Mouse (Mus musculus): ENCODE results near the gene Spc24. TPM values are rescaled to one million over a fixed set of nuclear protein-coding genes. Genes with fewer than 3 reads are reported as not detected.
A peak's percentile ranks its signal among the peaks of the same experiment; 100 is the strongest.
"Not testable (repeated sequence)": the region's sequence is repeated elsewhere in the genome, so short reads cannot be mapped to it uniquely, and the experiment has no call there.

The Spc24 gene
- polyA plus RNA-seq, 1 experiment from 2014 or later = 170 TPM

GRCm38 (mm10) chr9:21774353-21774752 is 14.2 kb upstream of the Spc24 start:
- Histone ChIP-seq H3K4me3 (ENCODE audit: low read depth, low read length) (no peak overlapping the region), H3K27ac (ENCODE audit: low read depth, low read length) (no peak overlapping the region), H3K9ac (ENCODE audit: low read depth, low read length) (no peak overlapping the region), H3K27me3 (replicated peaks; ENCODE audit: control insufficient read depth, insufficient read depth, low read length) (no peaks in the 10 kb centered on the region), H3K36me3 (ENCODE audit: control insufficient read depth, insufficient read depth, low read length) (peaks cover 43% of the 10 kb centered on the region), H3K4me2 (no peak overlapping the region), H3K4me1 (replicated peaks; ENCODE audit: control insufficient read depth, insufficient read depth, low read length) (no peaks in the 10 kb centered on the region), H3K9me3 (ENCODE audit: control insufficient read depth, low read length) (no peaks in the 10 kb centered on the region)
- no peak for ATAC-seq (replicated peaks; ENCODE audit: low FRiP score)
- 93% methylated on average over 16 of the region's 16 CpGs for WGBS
- DNase-seq (ENCODE audit: low spot score) = no peak

DNA sequence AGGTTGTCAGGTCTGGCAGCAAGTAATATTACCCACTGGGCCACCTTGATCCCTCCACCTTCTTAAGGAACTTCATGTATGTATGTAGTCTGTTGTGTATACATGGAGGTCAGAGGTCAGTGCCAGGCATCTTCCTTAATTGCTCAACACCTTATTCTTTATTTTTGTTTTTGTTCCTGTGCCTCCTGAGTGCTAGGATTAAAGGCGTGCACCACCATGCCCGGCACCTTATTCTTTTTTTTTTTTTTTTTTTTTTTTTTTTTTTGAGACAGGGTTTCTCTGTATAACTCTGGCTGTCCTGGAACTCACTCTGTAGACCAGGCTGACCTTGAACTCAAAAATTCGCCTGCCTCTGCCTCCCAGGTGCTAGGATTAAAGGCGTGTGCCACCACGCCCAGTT is 13.3 kb upstream of the Spc24 start:
- H3K36me3 ChIP-seq (ENCODE audit: control insufficient read depth, insufficient read depth, low read length) = peaks cover 33% of the 10 kb centered on the region
- not testable (repeated sequence) for H3K4me1 ChIP-seq (replicated peaks; ENCODE audit: control insufficient read depth, insufficient read depth, low read length); DNase-seq (ENCODE audit: low spot score); ATAC-seq (replicated peaks; ENCODE audit: low FRiP score); H3K4me3 ChIP-seq (ENCODE audit: low read depth, low read length); H3K9ac ChIP-seq (ENCODE audit: low read depth, low read length); H3K4me2 ChIP-seq; H3K27me3 ChIP-seq (replicated peaks; ENCODE audit: control insufficient read depth, insufficient read depth, low read length); H3K9me3 ChIP-seq (ENCODE audit: control insufficient read depth, low read length); H3K27ac ChIP-seq (ENCODE audit: low read depth, low read length)
- WGBS = 75% methylated on average over 5 of the region's 5 CpGs

GRCm38 (mm10) chr9:21769558-21770183 is 9.6 kb upstream of the Spc24 start:
- Histone ChIP-seq H3K4me3 (ENCODE audit: low read depth, low read length) (no peak overlapping the region), H3K9me3 (ENCODE audit: control insufficient read depth, low read length) (no peaks in the 10 kb centered on the region), H3K27me3 (replicated peaks; ENCODE audit: control insufficient read depth, insufficient read depth, low read length) (no peaks in the 10 kb centered on the region), H3K4me2 (no peak overlapping the region), H3K9ac (ENCODE audit: low read depth, low read length) (no peak overlapping the region), H3K36me3 (ENCODE audit: control insufficient read depth, insufficient read depth, low read length) (peaks cover 20% of the 10 kb centered on the region), H3K4me1 (replicated peaks; ENCODE audit: control insufficient read depth, insufficient read depth, low read length) (no peaks in the 10 kb centered on the region), H3K27ac (ENCODE audit: low read depth, low read length) (no peak overlapping the region)
- 84% methylated on average over 26 of the region's 26 CpGs for WGBS
- 0 out of 2 replicates have a peak, but pooled peaks have one; percentile 29 for ATAC-seq (replicated peaks; ENCODE audit: low FRiP score)
- no peak for DNase-seq (ENCODE audit: low spot score)

DNA sequence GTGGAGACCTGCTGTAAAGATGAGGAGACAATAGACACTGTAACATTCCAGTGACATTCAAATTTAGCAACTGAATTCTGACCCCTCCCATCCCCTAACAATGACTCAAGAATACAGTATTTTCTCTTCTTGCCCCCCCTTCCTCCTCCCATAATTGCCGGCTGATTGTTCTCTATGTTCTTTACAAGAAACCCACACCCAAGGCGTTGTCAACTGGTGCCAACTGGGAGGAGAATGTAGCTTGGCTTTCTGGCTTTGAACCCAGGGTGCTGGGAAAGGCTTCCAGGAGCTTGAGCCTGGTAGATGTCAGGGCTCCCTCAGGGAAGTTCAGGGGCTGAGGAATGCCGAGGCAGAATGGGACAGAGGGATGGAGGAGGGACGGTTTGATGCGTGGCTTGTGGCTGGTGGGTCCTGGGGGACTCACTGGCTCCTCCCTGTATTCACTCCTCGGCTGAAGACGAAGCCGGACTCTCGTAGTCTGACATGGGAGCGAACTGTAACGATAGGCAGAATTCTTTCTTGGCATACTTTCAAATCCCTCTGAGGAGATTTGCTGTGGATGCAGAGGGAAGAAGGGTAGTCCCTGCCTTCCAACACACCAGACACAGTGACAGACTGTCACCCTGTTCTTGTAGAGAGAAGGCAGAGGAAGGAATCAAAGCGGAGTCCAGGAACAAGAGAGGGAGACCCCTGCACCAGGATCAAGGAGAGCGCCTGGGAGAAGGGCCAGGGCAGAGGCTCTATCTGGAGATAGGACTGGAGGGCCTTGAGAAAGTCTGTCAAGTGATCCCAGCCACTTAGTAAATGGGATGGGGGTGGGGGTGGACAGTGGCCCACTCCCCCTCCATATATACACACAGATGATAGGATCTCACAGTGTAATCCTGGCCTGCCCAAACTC is 8.7 kb upstream of the Spc24 start:
- no peak for DNase-seq (ENCODE audit: low spot score)
- no peak for ATAC-seq (replicated peaks; ENCODE audit: low FRiP score)
- peaks cover 12% of the 10 kb centered on the region for H3K36me3 ChIP-seq (ENCODE audit: control insufficient read depth, insufficient read depth, low read length)

DNA sequence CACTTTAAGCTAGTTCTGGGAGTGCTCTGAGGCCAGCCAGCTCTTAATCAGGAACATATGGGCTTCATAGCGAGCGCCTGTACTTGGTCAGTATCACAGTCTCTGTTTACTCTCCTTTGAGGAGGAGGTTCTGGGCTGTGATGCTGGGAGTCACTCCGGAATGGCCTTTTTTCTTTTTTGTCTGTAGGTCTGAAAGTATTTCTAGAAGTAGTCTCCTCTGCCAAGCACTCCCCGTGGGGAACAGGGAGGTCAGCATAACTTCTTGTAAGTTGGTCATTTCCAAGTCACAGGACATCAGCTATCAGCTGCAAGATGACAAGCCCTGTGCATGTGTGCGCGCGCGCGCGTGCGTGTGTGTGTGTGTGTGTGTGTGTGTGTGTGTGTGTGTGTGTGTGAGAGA is 7.8 kb upstream of the Spc24 start:
- peaks cover 9% of the 10 kb centered on the region for H3K36me3 ChIP-seq (ENCODE audit: control insufficient read depth, insufficient read depth, low read length)
- no peaks in the 10 kb centered on the region for H3K9me3 ChIP-seq (ENCODE audit: control insufficient read depth, low read length)
- no peaks in the 10 kb centered on the region for H3K27me3 ChIP-seq (replicated peaks; ENCODE audit: control insufficient read depth, insufficient read depth, low read length)
- H3K9ac ChIP-seq (ENCODE audit: low read depth, low read length) = no peak overlapping the region
- no peak for DNase-seq (ENCODE audit: low spot score)
- H3K4me2 ChIP-seq = no peak overlapping the region
- no peaks in the 10 kb centered on the region for H3K4me1 ChIP-seq (replicated peaks; ENCODE audit: control insufficient read depth, insufficient read depth, low read length)
- WGBS = 80% methylated on average over 11 of the region's 11 CpGs
- H3K4me3 ChIP-seq (ENCODE audit: low read depth, low read length) = no peak overlapping the region
- ATAC-seq (replicated peaks; ENCODE audit: low FRiP score) = no peak
- H3K27ac ChIP-seq (ENCODE audit: low read depth, low read length) = peak overlapping the region; percentile 8; the same call in 1 of the 2 replicates

More for the DNA sequence above, 8.7 kb upstream of the Spc24 start:
- H3K4me2 ChIP-seq = no peak overlapping the region
- no peaks in the 10 kb centered on the region for H3K4me1 ChIP-seq (replicated peaks; ENCODE audit: control insufficient read depth, insufficient read depth, low read length)
- no peak overlapping the region for H3K4me3 ChIP-seq (ENCODE audit: low read depth, low read length)
- no peak overlapping the region for H3K27ac ChIP-seq (ENCODE audit: low read depth, low read length)
- H3K9me3 ChIP-seq (ENCODE audit: control insufficient read depth, low read length) = no peaks in the 10 kb centered on the region
- H3K9ac ChIP-seq (ENCODE audit: low read depth, low read length) = no peak overlapping the region
- no peaks in the 10 kb centered on the region for H3K27me3 ChIP-seq (replicated peaks; ENCODE audit: control insufficient read depth, insufficient read depth, low read length)
- WGBS = 69% methylated on average over 13 of the region's 13 CpGs

- 84% methylated on average over 6 of the region's 6 CpGs for WGBS
- ATAC-seq (replicated peaks; ENCODE audit: low FRiP score) (no peak), DNase-seq (ENCODE audit: low spot score) (no peak)
- no peaks in the 10 kb centered on the region for H3K9me3 ChIP-seq (ENCODE audit: control insufficient read depth, low read length)
- no peaks in the 10 kb centered on the region for H3K27me3 ChIP-seq (replicated peaks; ENCODE audit: control insufficient read depth, insufficient read depth, low read length)
- no peak overlapping the region for H3K4me3 ChIP-seq (ENCODE audit: low read depth, low read length)
- no peaks in the 10 kb centered on the region; the same call in 1 of the 2 replicates for H3K36me3 ChIP-seq (ENCODE audit: control insufficient read depth, insufficient read depth, low read length)
- H3K27ac ChIP-seq (ENCODE audit: low read depth, low read length) = no peak overlapping the region
- H3K9ac ChIP-seq (ENCODE audit: low read depth, low read length) = no peak overlapping the region
- no peak overlapping the region for H3K4me2 ChIP-seq
- peaks cover 13% of the 10 kb centered on the region for H3K4me1 ChIP-seq (replicated peaks; ENCODE audit: control insufficient read depth, insufficient read depth, low read length)
Observed at GRCm38 (mm10) chr9:21764084-21764999, 4.2 kb upstream of the Spc24 start.

DNA sequence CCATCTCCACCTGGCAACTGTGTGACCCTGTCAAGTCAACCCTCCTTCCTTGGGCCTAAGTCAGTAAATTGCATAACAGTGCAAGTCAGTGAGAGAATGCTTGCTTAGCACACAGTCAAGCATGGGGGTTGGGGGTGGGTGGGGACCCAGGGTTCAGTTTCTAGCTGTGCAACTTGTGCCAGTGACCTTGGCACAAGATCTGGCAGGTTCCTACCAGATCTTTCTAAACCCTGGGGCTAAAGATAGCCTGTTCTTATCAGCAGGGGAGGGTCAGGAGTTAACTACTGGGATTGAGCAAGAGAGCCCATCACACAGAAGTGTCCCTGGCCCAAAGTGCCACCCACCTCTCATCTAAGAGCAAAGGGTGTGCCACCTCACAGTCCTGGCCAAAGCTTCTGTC is 2.0 kb upstream of the Spc24 start:
- ATAC-seq (replicated peaks; ENCODE audit: low FRiP score) = no peak
- H3K4me2 ChIP-seq = no peak overlapping the region

GRCm38 (mm10) chr9:21759718-21760117 is 385 bp downstream of the Spc24 start:
- 1% methylated on average over 20 of the region's 20 CpGs for WGBS
- no peaks in the 10 kb centered on the region for H3K27me3 ChIP-seq (replicated peaks; ENCODE audit: control insufficient read depth, insufficient read depth, low read length)
- DNase-seq (ENCODE audit: low spot score) (no peak), ATAC-seq (replicated peaks; ENCODE audit: low FRiP score) (no peak; the same call in 1 of the 2 replicates)
- peak overlapping the region; percentile 89 for H3K4me3 ChIP-seq (ENCODE audit: low read depth, low read length)
- H3K4me2 ChIP-seq = peak overlapping the region; percentile 76
- H3K4me1 ChIP-seq (replicated peaks; ENCODE audit: control insufficient read depth, insufficient read depth, low read length) = peaks cover 21% of the 10 kb centered on the region
- no peaks in the 10 kb centered on the region for H3K9me3 ChIP-seq (ENCODE audit: control insufficient read depth, low read length)
- peak overlapping the region; percentile 72 for H3K27ac ChIP-seq (ENCODE audit: low read depth, low read length)
- H3K9ac ChIP-seq (ENCODE audit: low read depth, low read length) = peak overlapping the region; percentile 91
- H3K36me3 ChIP-seq (ENCODE audit: control insufficient read depth, insufficient read depth, low read length) = peaks cover 15% of the 10 kb centered on the region

More for the DNA sequence above, 2.0 kb upstream of the Spc24 start:
- H3K4me3 ChIP-seq (ENCODE audit: low read depth, low read length) = no peak overlapping the region
- no peak overlapping the region for H3K9ac ChIP-seq (ENCODE audit: low read depth, low read length)
- H3K9me3 ChIP-seq (ENCODE audit: control insufficient read depth, low read length) = no peaks in the 10 kb centered on the region
- peaks cover 21% of the 10 kb centered on the region for H3K4me1 ChIP-seq (replicated peaks; ENCODE audit: control insufficient read depth, insufficient read depth, low read length)
- H3K27ac ChIP-seq (ENCODE audit: low read depth, low read length) = no peak overlapping the region
- H3K36me3 ChIP-seq (ENCODE audit: control insufficient read depth, insufficient read depth, low read length) = peaks cover under 1% of the 10 kb centered on the region; the same call in 1 of the 2 replicates
- DNase-seq (ENCODE audit: low spot score) = no peak
- no peaks in the 10 kb centered on the region for H3K27me3 ChIP-seq (replicated peaks; ENCODE audit: control insufficient read depth, insufficient read depth, low read length)
